Mouse (Mus musculus) limb, embryonic 12.5 days (tissue): ENCODE measurements at regions not wholly inside any gene's neighbourhood (a gene's known extent, or its start where the extent isn't known, plus 50 kb on each side); places are given as distances from the start of the nearest gene placed in this dataset.
A peak's percentile ranks its signal among the peaks of the same experiment; 100 is the strongest.

Experiments
- ATAC-seq: fragments of 200-750 bp; cut with Nextera tagmentation; 2 replicates; pipeline ENCODE4 v1.8.0; 2017; ENCODE audit warnings: low read depth, moderate TSS enrichment; ENCODE audit not compliant: insufficient number of reproducible peaks, insufficient read depth, low FRiP score, low TSS enrichment
- H3K27ac ChIP-seq: fragments of 300-500 bp; sonication (generic); 2 replicates; pipeline ENCODE4 v1.5.1; 2016; ENCODE audit warnings: mild to moderate bottlenecking, moderate library complexity
- H3K27me3 ChIP-seq: fragments of 300-500 bp; sonication (generic); 2 replicates; pipeline ENCODE4 v1.6.1; 2016; ENCODE audit warnings: mild to moderate bottlenecking, moderate library complexity
- H3K36me3 ChIP-seq: fragments of 300-500 bp; sonication (generic); 2 replicates; pipeline ENCODE4 v1.6.1; 2016; ENCODE audit warnings: mild to moderate bottlenecking, moderate library complexity
- H3K4me1 ChIP-seq: fragments of 300-500 bp; sonication (generic); replicated peaks from 2 replicates; pipeline ENCODE4 v1.6.1; 2016
- H3K4me2 ChIP-seq: fragments of 300-500 bp; sonication (generic); 2 replicates; pipeline ENCODE4 v1.6.1; 2016; ENCODE audit warnings: mild to moderate bottlenecking, moderate library complexity
- H3K4me3 ChIP-seq: fragments of 300-500 bp; sonication (generic); replicated peaks from 2 replicates; pipeline ENCODE4 v1.5.1; 2016; ENCODE audit warnings: mild to moderate bottlenecking
- H3K9ac ChIP-seq: fragments of 300-500 bp; sonication (generic); replicated peaks from 2 replicates; pipeline ENCODE4 v1.6.1; 2016; ENCODE audit warnings: mild to moderate bottlenecking, moderate library complexity
- H3K9me3 ChIP-seq: fragments of 300-500 bp; sonication (generic); 2 replicates; pipeline ENCODE4 v1.6.1; 2016; ENCODE audit warnings: mild to moderate bottlenecking, moderate library complexity
- WGBS: fragments of 180-500 bp; shearing (Covaris S2); methylation state at CpG from one replicate; pipeline ENCODE4 v1.1.7; 2016; 5-methylcytosine and 5-hydroxymethylcytosine counted together

DNA sequence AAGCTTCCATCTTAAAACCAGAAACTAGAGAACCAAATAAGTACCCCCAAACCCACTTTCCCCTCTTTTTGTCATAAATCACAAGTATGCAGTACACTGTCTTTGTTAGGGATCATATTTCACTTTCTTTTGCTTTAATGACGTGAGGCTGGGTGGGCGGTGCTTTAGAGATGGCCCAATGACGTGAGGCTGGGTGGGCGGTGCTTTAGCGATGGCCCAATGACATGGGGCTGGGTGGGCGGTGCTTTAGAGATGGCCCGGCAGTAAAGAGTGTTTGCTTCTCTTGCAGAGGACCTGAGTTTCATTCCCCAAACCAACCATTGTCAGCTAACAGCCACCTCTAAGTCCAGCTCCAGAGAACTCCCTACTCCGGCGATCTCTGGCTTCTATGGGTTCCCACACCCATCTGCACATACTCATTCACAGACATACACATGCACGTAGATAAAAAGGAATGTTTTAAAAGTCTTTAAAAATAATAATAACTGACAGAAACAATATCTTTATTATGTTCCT lies 59.2 kb upstream of the Siah3 start:
- no peaks in the 10 kb centered on the region for H3K27me3 ChIP-seq
- H3K4me1 ChIP-seq = no peaks in the 10 kb centered on the region
- ATAC-seq = no peak
- H3K27ac ChIP-seq = no peak overlapping the region
- H3K4me3 ChIP-seq = no peak overlapping the region
- H3K9me3 ChIP-seq = no peaks in the 10 kb centered on the region
- H3K4me2 ChIP-seq = no peak overlapping the region
- 85% methylated on average over 10 of the region's 10 CpGs for WGBS
- no peaks in the 10 kb centered on the region for H3K36me3 ChIP-seq
- no peak overlapping the region for H3K9ac ChIP-seq

DNA sequence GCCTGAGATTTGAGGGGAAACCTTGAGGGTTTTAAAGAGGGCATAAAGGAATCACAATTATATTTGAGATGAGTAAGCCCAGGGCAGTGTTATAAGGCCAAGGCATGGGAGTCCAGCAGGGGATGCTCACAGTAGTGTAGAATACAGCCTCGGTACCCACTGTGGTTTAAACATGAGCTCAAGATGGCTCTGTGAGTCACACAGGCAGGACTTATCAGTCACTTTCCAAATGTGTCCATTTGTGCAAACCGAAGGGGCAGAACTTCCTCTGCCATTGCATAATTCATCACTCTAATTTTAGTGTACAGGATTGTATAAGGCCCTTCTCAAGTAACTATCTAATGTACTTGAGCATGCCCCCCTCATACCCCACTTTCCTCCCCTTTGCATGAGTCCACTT lies 56.1 kb upstream of the Siah3 start:
- no peak overlapping the region for H3K4me2 ChIP-seq
- no peak overlapping the region for H3K27ac ChIP-seq
- H3K27me3 ChIP-seq = no peaks in the 10 kb centered on the region
- no peak overlapping the region for H3K4me3 ChIP-seq
- no peak overlapping the region for H3K9ac ChIP-seq
- peaks cover 8% of the 10 kb centered on the region; the same call in 1 of the 2 replicates for H3K4me1 ChIP-seq
- WGBS = 88% methylated on average over 2 of the region's 2 CpGs
- no peak for ATAC-seq
- no peaks in the 10 kb centered on the region for H3K36me3 ChIP-seq
- H3K9me3 ChIP-seq = no peaks in the 10 kb centered on the region

DNA sequence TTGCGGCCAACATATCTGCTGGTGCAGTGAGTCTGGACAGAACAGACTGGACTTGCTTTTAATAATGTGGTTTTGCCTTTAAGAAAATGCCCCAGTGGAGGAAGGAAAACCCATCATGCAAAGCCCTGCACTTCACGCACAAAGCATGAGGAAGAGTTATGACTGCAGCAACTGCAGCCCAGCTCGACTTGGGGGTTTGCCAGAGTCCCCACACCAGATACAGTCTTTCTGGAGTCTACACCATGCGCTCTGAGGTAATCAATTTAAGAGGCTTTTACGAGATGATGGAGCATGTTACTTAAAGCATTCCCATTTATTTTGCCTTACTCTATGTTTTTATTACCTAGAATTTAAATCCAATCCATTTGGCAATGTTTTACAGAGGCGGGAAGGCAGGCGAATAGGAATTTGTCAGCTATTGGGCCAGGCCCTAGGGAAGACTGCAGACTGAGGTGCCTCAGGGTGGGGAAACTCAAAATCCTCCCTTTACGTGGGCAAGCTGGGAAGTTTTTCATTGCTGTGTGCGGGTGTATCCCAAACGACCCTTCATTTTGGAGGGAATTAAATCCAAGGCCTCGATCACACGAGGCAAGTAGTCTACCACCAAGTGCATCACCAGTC lies 53.2 kb upstream of the Siah3 start:
- 44% methylated on average over 12 of the region's 12 CpGs for WGBS

More for the DNA sequence above, 53.2 kb upstream of the Siah3 start:
- peak overlapping the region; percentile 31; the same call in 1 of the 2 replicates for H3K27ac ChIP-seq
- peak; percentile 93 for ATAC-seq
- H3K4me2 ChIP-seq = no peak overlapping the region
- no peaks in the 10 kb centered on the region for H3K9me3 ChIP-seq
- no peak overlapping the region for H3K4me3 ChIP-seq
- no peaks in the 10 kb centered on the region for H3K36me3 ChIP-seq
- no peaks in the 10 kb centered on the region for H3K27me3 ChIP-seq
- no peak overlapping the region for H3K9ac ChIP-seq
- peaks cover 8% of the 10 kb centered on the region; the same call in 1 of the 2 replicates for H3K4me1 ChIP-seq
